Mouse (Mus musculus) bone marrow, adult 2 months (tissue): Measurements from ENCODE around the gene Rasa4. TPM values are rescaled to one million over a fixed set of nuclear protein-coding genes. Genes with fewer than 3 reads are reported as not detected.

Experiments
- H3K27ac ChIP-seq: fragments of 200-500 bp; 2 replicates; pipeline ENCODE4 v1.5.1; 2012; ENCODE audit warnings: low read depth, mild to moderate bottlenecking, control low read depth, inconsistent platforms, low read length; ENCODE audit not compliant: control insufficient read depth, poor library complexity, insufficient read depth
- H3K4me1 ChIP-seq: fragments of 200-500 bp; 2 replicates; pipeline ENCODE4 v1.6.1; 2011; ENCODE audit warnings: low read length; ENCODE audit not compliant: control insufficient read depth, insufficient read depth
- H3K4me3 ChIP-seq: fragments of 200-500 bp; replicated peaks from 2 replicates; pipeline ENCODE3; 2011; ENCODE audit warnings: mild to moderate bottlenecking, low read depth, low read length, control low read depth; ENCODE audit not compliant: control insufficient read depth
- CTCF ChIP-seq: fragments of 200-500 bp; IDR thresholded peaks from 2 replicates; pipeline ENCODE4 v1.5.1; 2011; ENCODE audit warnings: low read length, control low read depth; ENCODE audit not compliant: control insufficient read depth, insufficient read depth
- POLR2A ChIP-seq: fragments of 200-500 bp; IDR thresholded peaks from 2 replicates; pipeline ENCODE4 v1.6.1; 2011; ENCODE audit warnings: low read depth, mild to moderate bottlenecking, control low read depth, low read length, borderline replicate concordance; ENCODE audit not compliant: control insufficient read depth
- WGBS: fragments of 180-500 bp; shearing (Covaris S2); methylation state at CpG from one replicate; pipeline ENCODE4 v1.1.7; 2018; 5-methylcytosine and 5-hydroxymethylcytosine counted together
- polyA plus RNA-seq: library from polyadenylated mRNA; stranded (reverse); fragments of >200 nt; gene quantifications from 2 replicates; pipeline ENCODE4 v1.2.4, GENCODE M21; 2011; ENCODE audit warnings: low replicate concordance; ENCODE audit not compliant: missing spikeins, insufficient read depth, insufficient read length

Rasa4 gene
- polyA plus RNA-seq, 1 experiment: 31.3 TPM

- no peaks in the 10 kb centered on the region for H3K4me1 ChIP-seq
- no peak for TF ChIP-seq POLR2A
- TF ChIP-seq CTCF: no peak
- WGBS: 68% methylated on average over 14 of the region's 14 CpGs
- no peak overlapping the region for H3K27ac ChIP-seq
- no peak overlapping the region for H3K4me3 ChIP-seq
These were observed 5.3 kb downstream of the Rasa4 start for GRCm38 (mm10) chr5:136088821-136089575.

- H3K27ac ChIP-seq: no peak overlapping the region
- no peak overlapping the region for H3K4me3 ChIP-seq
- no peaks in the 10 kb centered on the region; the same call in 1 of the 2 replicates for H3K4me1 ChIP-seq
- TF ChIP-seq POLR2A (no peak), CTCF (no peak)
- whole genome bisulfite sequencing: 49% methylated on average over 5 of the region's 5 CpGs
These were observed 8.2 kb downstream of the Rasa4 start for GRCm38 (mm10) chr5:136091927-136092326.

GRCm38 (mm10) chr5:136094249-136095010 is 10.7 kb downstream of the Rasa4 start:
- no peak for TF ChIP-seq CTCF
- TF ChIP-seq POLR2A: no peak
- WGBS: 20% methylated on average over 8 of the region's 8 CpGs
- Histone ChIP-seq H3K27ac (no peak overlapping the region), H3K4me3 (no peak overlapping the region), H3K4me1 (no peaks in the 10 kb centered on the region; the same call in 1 of the 2 replicates)

- 68% methylated on average over 7 of the region's 7 CpGs for WGBS
- Histone ChIP-seq H3K27ac (no peak overlapping the region), H3K4me3 (no peak overlapping the region), H3K4me1 (no peaks in the 10 kb centered on the region; the same call in 1 of the 2 replicates)
- no peak for TF ChIP-seq POLR2A
- TF ChIP-seq CTCF: no peak
These were observed 11.4 kb downstream of the Rasa4 start for GRCm38 (mm10) chr5:136095089-136095488.

GRCm38 (mm10) chr5:136098536-136098935 is 14.8 kb downstream of the Rasa4 start:
- no peaks in the 10 kb centered on the region; the same call in 1 of the 2 replicates for H3K4me1 ChIP-seq

GRCm38 (mm10) chr5:136102099-136102820 is 18.5 kb downstream of the Rasa4 start:
- Histone ChIP-seq H3K4me3 (peak overlapping the region; percentile 40), H3K27ac (no peak overlapping the region; the same call in 1 of the 2 replicates), H3K4me1 (no peaks in the 10 kb centered on the region; the same call in 1 of the 2 replicates)
- whole genome bisulfite sequencing: 7% methylated on average over 41 of the region's 41 CpGs
- TF ChIP-seq POLR2A (no peak), CTCF (peak; percentile 95)

More at GRCm38 (mm10) chr5:136098536-136098935, 14.8 kb downstream of the Rasa4 start:
- 81% methylated on average over 10 of the region's 10 CpGs for WGBS
- no peak overlapping the region for H3K4me3 ChIP-seq
- TF ChIP-seq CTCF: no peak
- no peak overlapping the region for H3K27ac ChIP-seq

- H3K27ac ChIP-seq: no peak overlapping the region
- no peak overlapping the region for H3K4me3 ChIP-seq
- WGBS: 88% methylated on average over 5 of the region's 5 CpGs
- H3K4me1 ChIP-seq: no peaks in the 10 kb centered on the region; the same call in 1 of the 2 replicates
- TF ChIP-seq POLR2A (no peak), CTCF (peak; percentile 48; the same call in 1 of the 2 replicates)
These were observed 20.8 kb downstream of the Rasa4 start for GRCm38 (mm10) chr5:136104511-136104910.

- no peak for TF ChIP-seq POLR2A
- no peak for TF ChIP-seq CTCF
- WGBS: 24% methylated on average over 2 of the region's 2 CpGs
- H3K27ac ChIP-seq: no peak overlapping the region
- no peaks in the 10 kb centered on the region for H3K4me1 ChIP-seq
- no peak overlapping the region for H3K4me3 ChIP-seq
These were observed 24.8 kb downstream of the Rasa4 start for GRCm38 (mm10) chr5:136108486-136108885.
